17 mouse cellular contexts compared by ENCODE assay signal in the genomic region with DNA sequence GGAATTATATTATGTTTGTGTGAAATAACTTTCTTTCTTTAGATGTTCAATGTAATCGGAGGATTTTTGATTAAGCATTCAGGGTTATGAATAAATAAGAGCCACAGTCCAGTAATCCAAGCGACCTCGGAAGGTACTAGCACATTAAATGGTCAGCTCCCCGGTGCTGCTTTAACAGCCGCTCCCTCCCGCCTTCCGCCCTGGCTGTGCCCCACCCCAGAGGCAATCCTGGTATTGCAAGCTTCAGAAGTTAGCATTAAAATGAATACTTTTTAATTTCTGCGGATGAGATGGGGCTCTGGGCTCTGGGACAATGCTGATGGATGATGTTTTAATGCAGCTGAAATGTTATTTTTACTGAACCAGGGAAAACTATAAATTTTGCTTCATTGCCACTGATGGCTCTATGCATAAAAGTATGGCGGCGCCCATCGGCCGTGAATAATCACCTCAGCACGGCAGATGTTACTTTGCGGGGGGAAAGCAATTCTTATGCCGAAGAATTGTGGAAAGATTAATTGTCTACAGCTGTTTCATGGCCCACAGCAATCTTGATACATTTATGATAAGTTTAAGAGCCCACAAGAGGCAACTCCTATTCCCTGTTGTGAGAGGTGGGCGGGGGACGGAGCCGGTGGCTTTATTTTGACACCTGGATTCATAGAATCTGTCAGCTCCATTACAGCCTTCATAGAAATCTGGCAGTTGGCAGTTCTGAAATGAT.
DNase-seq lines count a peak whose midpoint lies in the region; ATAC-seq and TF ChIP-seq lines count a peak whose summit lies in the region.
"Had no signal": no experiment of that assay in that cellular context is flagged by ENCODE, and none has a peak within 500 bp of the region (broad histone marks: within the 10 kb centered on the region; RNA-seq: fewer than 3 reads in every experiment).

No protein-coding gene starts in this region.

- no peak overlapping the region for H3K27ac ChIP-seq in limb, embryonic 13.5 days
- no peak overlapping the region for H3K27ac ChIP-seq in limb, embryonic 10.5 days
- 0 out of 2 replicates have a peak overlapping the region, but pooled peaks have one; percentile 19 for H3K27ac ChIP-seq in hindbrain, embryonic 15.5 days (replicated peaks)
- H3K27ac ChIP-seq in midbrain, postnatal 0 days (ENCODE audit: low read depth, low read length) = no peak overlapping the region
- H3K27ac ChIP-seq: layer of hippocampus, adult 2 months; left cerebral cortex, adult 2 months; limb, embryonic 12.5 days; liver, embryonic 15.5 days had no signal

- no peaks in the 10 kb centered on the region for H3K9me3 ChIP-seq in limb, embryonic 13.5 days
- no peaks in the 10 kb centered on the region for H3K9me3 ChIP-seq in limb, embryonic 10.5 days (replicated peaks)
- H3K9me3 ChIP-seq in hindbrain, embryonic 15.5 days = no peaks in the 10 kb centered on the region
- no peaks in the 10 kb centered on the region for H3K9me3 ChIP-seq in midbrain, postnatal 0 days (ENCODE audit: low read length)
- H3K9me3 ChIP-seq: limb, embryonic 12.5 days; liver, embryonic 15.5 days had no signal

- no peak for DNase-seq in limb, embryonic 10.5 days (ENCODE audit: low spot score)
- DNase-seq in midbrain, postnatal 0 days (ENCODE audit: low spot score) = peak; percentile 29
- peak; percentile 4 for DNase-seq in retina, postnatal 1 day
- no peak for DNase-seq in gastrocnemius, postnatal 25 days
- DNase-seq in spleen, postnatal 14 days (ENCODE audit: low spot score in 2 of 2) = no peak
- DNase-seq: adrenal gland, postnatal 36 days; cerebellum, adult 8-10 months; gastrocnemius, postnatal 10 days; thymus, postnatal 14 days had no signal

- 59% methylated on average over 18 of the region's 18 CpGs for WGBS in limb, embryonic 13.5 days
- WGBS in limb, embryonic 10.5 days = 83% methylated on average over 18 of the region's 18 CpGs
- WGBS in hindbrain, embryonic 15.5 days = 41% methylated on average over 18 of the region's 18 CpGs
- 59% methylated on average over 18 of the region's 18 CpGs for WGBS in midbrain, postnatal 0 days

- no peaks in the 10 kb centered on the region for H3K36me3 ChIP-seq in limb, embryonic 13.5 days
- no peaks in the 10 kb centered on the region for H3K36me3 ChIP-seq in limb, embryonic 10.5 days
- no peaks in the 10 kb centered on the region for H3K36me3 ChIP-seq in hindbrain, embryonic 15.5 days
- H3K36me3 ChIP-seq in midbrain, postnatal 0 days (ENCODE audit: insufficient read depth, low read length) = no peaks in the 10 kb centered on the region
- H3K36me3 ChIP-seq: limb, embryonic 12.5 days; liver, embryonic 15.5 days had no signal

- H3K9ac ChIP-seq in limb, embryonic 13.5 days = no peak overlapping the region
- H3K9ac ChIP-seq in hindbrain, embryonic 15.5 days = no peak overlapping the region
- H3K9ac ChIP-seq in midbrain, postnatal 0 days (replicated peaks; ENCODE audit: low read length, poor library complexity, severe bottlenecking) = no peak overlapping the region
- H3K9ac ChIP-seq: limb, embryonic 12.5 days; liver, embryonic 15.5 days had no signal

- H3K27me3 ChIP-seq in limb, embryonic 13.5 days = no peaks in the 10 kb centered on the region
- H3K27me3 ChIP-seq in limb, embryonic 10.5 days (ENCODE audit: low read depth, poor library complexity, severe bottlenecking) = no peaks in the 10 kb centered on the region
- no peaks in the 10 kb centered on the region for H3K27me3 ChIP-seq in hindbrain, embryonic 15.5 days
- H3K27me3 ChIP-seq in midbrain, postnatal 0 days (ENCODE audit: insufficient read depth, low read length) = no peaks in the 10 kb centered on the region
- H3K27me3 ChIP-seq: limb, embryonic 12.5 days; liver, embryonic 15.5 days had no signal

- H3K4me3 ChIP-seq in limb, embryonic 13.5 days = no peak overlapping the region
- no peak overlapping the region for H3K4me3 ChIP-seq in limb, embryonic 10.5 days
- 0 out of 2 replicates have a peak overlapping the region, but pooled peaks have one; percentile 1 for H3K4me3 ChIP-seq in hindbrain, embryonic 15.5 days
- H3K4me3 ChIP-seq in midbrain, postnatal 0 days (ENCODE audit: low read depth, low read length) = no peak overlapping the region
- H3K4me3 ChIP-seq: layer of hippocampus, adult 2 months; left cerebral cortex, adult 2 months; limb, embryonic 12.5 days; liver, embryonic 15.5 days had no signal

- no peak for ATAC-seq in limb, embryonic 13.5 days (ENCODE audit: low FRiP score, low read depth)
- 0 out of 2 replicates have a peak, but pooled peaks have one; percentile 42 for ATAC-seq in hindbrain, embryonic 15.5 days (ENCODE audit: low FRiP score, low read depth)
- no peak for ATAC-seq in midbrain, postnatal 0 days (ENCODE audit: low FRiP score)
- ATAC-seq: intestine, embryonic 16.5 days; lung, postnatal 0 days had no signal

- 0 out of 2 replicates have a peak overlapping the region, but pooled peaks have one; percentile 4 for H3K4me2 ChIP-seq in limb, embryonic 13.5 days (replicated peaks)
- peak overlapping the region; percentile 35 for H3K4me2 ChIP-seq in hindbrain, embryonic 15.5 days
- H3K4me2 ChIP-seq in midbrain, postnatal 0 days (ENCODE audit: low read depth, low read length, poor library complexity, severe bottlenecking) = no peak overlapping the region
- H3K4me2 ChIP-seq: limb, embryonic 12.5 days; liver, embryonic 15.5 days had no signal

- H3K4me1 ChIP-seq in limb, embryonic 13.5 days = 0 out of 2 replicates have a peak, but pooled peaks cover 5% of the 10 kb centered on the region
- H3K4me1 ChIP-seq in limb, embryonic 10.5 days = peaks cover 12% of the 10 kb centered on the region
- H3K4me1 ChIP-seq in hindbrain, embryonic 15.5 days (replicated peaks) = 0 out of 2 replicates have a peak, but pooled peaks cover 4% of the 10 kb centered on the region
- H3K4me1 ChIP-seq in midbrain, postnatal 0 days (ENCODE audit: insufficient read depth, low read length) = no peaks in the 10 kb centered on the region
- H3K4me1 ChIP-seq: limb, embryonic 12.5 days; liver, embryonic 15.5 days had no signal

- TF ChIP-seq CTCF in midbrain, postnatal 0 days (IDR thresholded peaks at IDR 0.05) = no peak

Comparison
In these comparisons a context has a peak if more than half of its experiments do, and no peak if none do; other contexts are left out.
1. DNase-seq: peak in midbrain, postnatal 0 days (single experiment) and retina, postnatal 1 day (single experiment); none in limb, embryonic 10.5 days (single experiment), gastrocnemius, postnatal 25 days (single experiment) and spleen, postnatal 14 days (0 of 2).